Mouse (Mus musculus): ENCODE measurements around the gene Gm10638.

Gene Gm10638

DNA sequence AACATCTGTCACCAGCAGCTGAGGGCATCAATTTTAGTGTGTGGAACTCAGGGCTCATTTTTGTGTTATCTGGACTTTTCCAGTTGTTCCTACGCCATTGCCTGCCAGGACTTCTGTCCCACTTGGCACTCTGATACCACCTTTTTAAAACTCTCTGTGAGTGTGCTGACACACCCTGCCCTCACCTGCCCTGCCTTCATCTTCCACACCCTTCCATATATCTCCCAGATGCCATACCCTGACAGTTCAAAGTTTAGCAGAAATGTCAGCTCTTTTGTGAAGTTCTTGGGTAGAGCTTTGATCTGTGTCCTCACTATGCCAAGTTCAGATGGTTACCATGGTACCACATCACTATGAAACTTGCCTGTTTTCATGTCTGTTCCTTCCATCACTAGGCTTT is 44.1 kb downstream of the Gm10638 start:
- no peak for DNase-seq (ENCODE audit: low spot score)

DNA sequence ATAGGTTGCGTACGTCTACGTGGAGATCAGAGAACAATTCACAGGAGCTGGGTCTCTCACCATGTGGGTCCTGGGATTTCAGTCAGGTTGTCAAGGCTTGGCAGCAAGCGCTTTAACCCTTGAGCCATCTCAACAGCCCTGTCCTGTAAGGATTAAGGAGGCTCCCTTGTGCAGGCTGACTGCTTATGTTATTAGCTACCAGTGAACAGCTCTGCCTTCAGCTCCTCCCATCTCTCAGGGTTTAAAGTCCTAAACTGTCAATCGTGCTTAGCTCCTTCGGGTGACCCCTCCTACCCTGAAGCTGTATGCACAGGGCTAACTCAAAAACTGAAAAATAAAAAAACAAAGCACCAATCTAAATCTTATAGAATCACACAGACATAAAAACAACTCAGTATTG is 46.0 kb downstream of the Gm10638 start:
- DNase-seq (ENCODE audit: low spot score), result no peak

DNA sequence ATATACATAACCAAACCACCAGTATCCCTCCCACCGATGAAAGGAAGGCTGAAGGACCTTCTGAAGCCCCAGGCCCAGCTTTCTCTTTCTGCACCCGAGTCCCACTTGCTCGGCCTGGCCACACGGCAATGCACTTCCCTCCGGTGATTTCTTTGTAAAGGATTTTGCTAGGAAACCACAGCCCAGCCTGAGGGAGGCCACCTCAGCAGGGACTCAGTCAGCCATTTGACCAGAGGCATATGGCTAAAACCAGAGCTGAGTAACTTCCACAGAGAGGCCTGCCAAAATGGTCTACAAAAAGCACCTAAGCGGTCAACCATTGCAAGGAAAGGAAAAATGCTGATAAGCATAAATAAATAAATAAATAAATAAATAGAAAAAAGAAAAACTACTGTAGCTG is 49.2 kb downstream of the Gm10638 start:
- DNase-seq (ENCODE audit: low spot score), result no peak

Data from testis, postnatal 14 days (tissue).